Mouse (Mus musculus): ENCODE data around the gene Ubqln1.

Ubqln1 gene
- long read RNA-seq, experiment 1, transcript Ubqln1-202 (10 exons, 3,561 nt), result major isoform, 37 of 60 reads
- long read RNA-seq, experiment 1, transcript Ubqln1-201 (11 exons, 3,686 nt), result minor isoform, 14 of 60 reads
- long read RNA-seq, experiment 1, partial matches to known transcripts, result 6 of 60 reads
- long read RNA-seq, experiment 1, other reads (novel, unspliced or antisense), result 3 of 60 reads
- long read RNA-seq, experiment 2, transcript Ubqln1-202 (10 exons, 3,561 nt), result major isoform, 43 of 68 reads
- long read RNA-seq, experiment 2, transcript Ubqln1-201 (11 exons, 3,686 nt), result minor isoform, 18 of 68 reads
- long read RNA-seq, experiment 2, partial matches to known transcripts, result 3 of 68 reads
- long read RNA-seq, experiment 2, other reads (novel, unspliced or antisense), result 4 of 68 reads

DNA sequence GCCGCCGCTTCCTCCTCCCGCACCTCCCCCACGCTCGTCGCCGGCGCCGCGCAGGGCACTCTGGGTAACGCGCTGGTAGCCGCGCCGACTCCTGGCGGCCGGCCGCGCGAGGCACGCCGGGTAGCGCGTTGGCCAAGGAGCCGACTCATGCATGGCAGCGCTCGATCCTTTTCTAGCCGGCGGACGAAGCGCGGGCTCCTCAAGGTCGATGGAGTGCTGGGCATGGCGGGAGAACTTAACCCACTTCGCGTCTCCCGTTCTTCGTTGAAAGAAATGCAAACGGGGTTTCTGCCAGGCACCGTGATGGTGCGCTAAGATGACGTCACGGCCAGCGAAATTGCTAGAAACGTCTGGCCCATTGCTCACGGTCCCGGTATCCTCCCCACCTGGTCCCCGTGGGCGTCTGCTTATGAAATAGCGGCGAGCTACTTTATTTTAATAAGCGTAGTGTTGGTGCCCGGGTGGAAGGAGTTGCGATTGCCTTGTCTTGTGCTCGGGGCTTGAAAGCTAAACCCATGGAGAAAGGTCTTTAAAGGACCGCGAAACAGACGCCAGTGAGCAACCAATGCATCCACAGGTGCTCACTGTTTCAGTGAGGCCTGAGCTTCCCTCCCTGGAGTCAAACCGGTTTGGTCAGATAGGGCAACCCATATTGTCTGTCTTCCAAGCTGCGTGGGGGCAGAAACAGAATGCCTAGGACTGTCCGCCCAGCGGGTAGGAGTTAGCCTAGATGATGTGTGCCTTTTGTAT lies at the start of gene Ubqln1:
TSS of gene Ubqln1 (minus strand) at position 62 of the 750 bp plus-strand sequence.
- intact Hi-C loops (cut with DNase I), result no loop called here

DNA sequence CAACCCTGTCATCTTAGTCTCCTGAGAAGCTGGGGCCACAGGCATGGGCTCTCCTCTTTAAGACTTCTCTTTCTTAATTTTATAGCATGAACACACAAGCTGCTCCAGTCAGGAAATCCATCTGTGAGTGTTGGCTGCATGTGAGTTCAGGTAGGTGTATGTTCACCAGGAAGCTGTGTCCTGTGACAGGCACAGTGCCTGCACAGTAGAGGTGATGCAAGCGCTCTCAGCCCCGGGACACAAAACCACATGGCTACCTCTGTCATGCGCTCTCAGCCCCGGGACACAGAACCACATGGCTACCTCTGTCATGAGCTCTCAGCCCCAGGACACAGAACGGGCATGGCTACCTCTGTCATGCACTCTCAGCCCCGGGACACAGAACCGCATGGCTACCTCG lies 48.1 kb upstream of the Ubqln1 start:
- intact Hi-C loops (cut with DNase I), result no loop called here

- intact Hi-C loops (cut with DNase I), result no loop called here
Measured at GRCm38 (mm10) chr13:58261674-58262073, 46.2 kb upstream of the Ubqln1 start.

GRCm38 (mm10) chr13:58253268-58253667 lies 37.8 kb upstream of the Ubqln1 start:
- intact Hi-C loops (cut with DNase I), result no loop called here

DNA sequence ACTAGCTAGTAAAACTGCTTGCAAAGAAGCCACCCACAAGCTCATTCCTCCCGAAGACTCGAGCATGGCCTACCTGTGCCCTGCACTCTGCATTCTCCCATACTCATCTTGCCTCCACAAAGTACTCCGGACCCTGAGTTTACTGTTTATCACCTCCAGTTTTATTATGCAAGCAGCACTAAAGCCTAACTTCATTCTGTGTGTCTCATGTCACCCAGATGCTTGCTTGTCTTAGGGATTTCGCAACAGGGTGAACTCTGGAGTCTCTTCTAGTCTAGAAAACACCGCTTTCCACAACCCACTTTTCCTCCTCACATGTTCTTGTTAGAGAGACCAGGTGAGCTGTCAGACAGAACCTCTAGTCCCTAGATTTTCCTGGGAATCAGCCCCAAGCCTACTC lies 33.5 kb upstream of the Ubqln1 start:
- intact Hi-C loops (cut with DNase I), result no loop called here

DNA sequence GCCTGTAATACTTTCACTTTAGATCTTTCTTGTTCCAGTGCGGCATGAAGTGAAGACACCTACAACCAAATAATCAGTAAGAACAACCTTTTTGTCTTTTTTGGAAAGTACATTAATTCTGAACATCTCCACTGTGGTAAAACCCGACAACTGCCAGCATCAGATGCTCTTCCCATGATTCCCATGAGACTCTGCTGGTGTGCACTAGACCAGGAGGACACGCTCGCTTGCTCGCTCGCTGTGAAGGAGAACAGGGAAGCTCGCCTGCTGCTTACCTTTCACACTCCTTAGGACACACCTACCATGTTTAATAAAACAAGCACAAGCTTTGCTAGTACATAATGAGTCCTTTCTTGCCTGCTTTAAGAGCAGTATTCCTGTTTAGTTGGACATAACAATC lies 21.1 kb upstream of the Ubqln1 start:
- intact Hi-C loops (cut with DNase I), result loop anchor here (10.0 kb wide), 1 partner anchor 82 kb away; the partner anchor contains the start of gene Idnk

GRCm38 (mm10) chr13:58232611-58233010 lies 17.2 kb upstream of the Ubqln1 start:
- intact Hi-C loops (cut with DNase I), result loop anchor here (2.0 to 10.0 kb wide), 2 partner anchors 44 to 78 kb away; partner anchors contain the start of gene Idnk

DNA sequence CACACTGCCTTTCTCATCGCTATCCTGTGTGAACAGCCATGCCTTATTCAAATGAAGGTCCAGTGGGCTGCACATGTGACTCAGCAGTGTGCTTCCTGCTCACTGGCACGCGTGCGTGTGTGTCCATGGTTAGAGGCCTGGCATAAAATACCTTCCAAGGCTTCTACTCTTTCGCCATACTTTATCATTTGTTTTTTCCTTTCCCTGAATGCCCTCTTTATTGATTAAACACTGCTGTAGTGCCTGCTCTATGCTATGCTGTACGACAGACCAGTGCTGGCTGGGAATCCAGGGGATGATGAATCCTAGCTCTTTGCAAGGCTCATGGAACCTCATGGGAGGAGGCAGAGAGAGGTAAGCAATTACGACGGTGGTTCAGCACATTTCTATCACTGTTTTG lies 16.6 kb upstream of the Ubqln1 start:
- intact Hi-C loops (cut with DNase I), result loop anchor here (2.0 to 10.0 kb wide), 2 partner anchors 43 to 77 kb away; partner anchors contain the start of gene Idnk

GRCm38 (mm10) chr13:58228624-58229023 lies 13.2 kb upstream of the Ubqln1 start:
- intact Hi-C loops (cut with DNase I), result no loop called here

DNA sequence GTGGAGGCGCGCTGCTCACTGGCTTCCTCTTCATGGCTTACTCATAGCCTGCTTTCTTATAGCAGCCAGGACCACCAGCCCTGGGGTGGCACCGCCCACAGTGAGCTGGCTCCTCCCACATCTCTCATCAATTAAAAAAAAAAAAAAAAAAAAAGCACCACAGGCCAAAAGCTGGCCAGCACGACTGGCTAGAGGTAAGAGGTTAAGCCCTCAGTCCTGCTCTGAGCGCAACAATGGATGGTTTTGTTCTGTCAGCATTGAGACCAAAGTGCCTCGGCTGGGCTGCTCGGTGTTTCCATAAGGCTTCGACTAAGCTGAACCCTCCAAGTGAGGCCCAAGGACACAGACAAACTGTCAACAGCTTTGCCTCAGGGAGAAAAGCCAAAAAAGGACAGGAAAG lies 10.2 kb upstream of the Ubqln1 start:
- intact Hi-C loops (cut with DNase I), result no loop called here

- intact Hi-C loops (cut with DNase I), result no loop called here
Measured at GRCm38 (mm10) chr13:58220206-58220605, 4.8 kb upstream of the Ubqln1 start.

DNA sequence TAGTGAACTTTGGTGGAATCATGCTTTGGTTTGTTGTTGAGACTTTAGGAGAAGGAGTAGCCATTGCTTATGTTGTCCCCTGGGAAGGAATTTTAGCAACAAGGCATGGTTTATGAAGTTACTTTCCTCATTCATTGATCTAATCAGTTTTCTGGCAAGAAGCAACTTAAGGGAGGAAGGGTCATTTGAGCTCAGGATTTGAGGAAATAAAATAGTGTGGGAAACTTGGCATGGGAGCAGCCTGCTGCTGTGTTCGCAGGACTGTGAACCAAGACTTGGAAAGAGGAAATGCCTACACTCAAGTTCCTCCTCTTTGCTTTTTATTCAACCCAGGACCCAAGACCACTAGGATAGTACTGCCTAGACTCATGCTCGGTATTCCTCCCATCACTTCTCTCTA lies 2.1 kb upstream of the Ubqln1 start:
- intact Hi-C loops (cut with DNase I), result no loop called here

GRCm38 (mm10) chr13:58216395-58216794 lies 942 bp upstream of the Ubqln1 start:
- intact Hi-C loops (cut with DNase I), result no loop called here

DNA sequence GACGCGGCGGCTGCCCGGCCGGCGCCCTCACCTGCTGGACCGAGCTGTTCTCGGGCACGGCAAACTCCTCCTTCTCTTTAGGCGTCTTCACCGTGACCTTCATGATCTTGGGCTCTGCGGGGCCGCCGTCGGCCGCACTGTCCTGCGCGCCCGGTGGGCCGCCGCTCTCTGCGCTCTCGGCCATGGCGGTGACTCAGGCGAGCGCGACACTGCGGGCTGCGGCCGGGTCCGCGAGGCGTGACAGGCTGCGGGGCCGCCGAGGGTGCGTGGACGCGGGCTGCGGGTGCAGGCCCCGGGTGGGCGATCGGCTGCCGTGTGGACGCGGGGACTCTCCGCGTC lies 231 bp downstream of the Ubqln1 start:
- intact Hi-C loops (cut with DNase I), result no loop called here

GRCm38 (mm10) chr13:58214346-58215252 lies 854 bp downstream of the Ubqln1 start:
- intact Hi-C loops (cut with DNase I), result no loop called here

- intact Hi-C loops (cut with DNase I), result no loop called here
Measured at GRCm38 (mm10) chr13:58213801-58214200, 1.7 kb downstream of the Ubqln1 start.

- intact Hi-C loops (cut with DNase I), result no loop called here
Measured at GRCm38 (mm10) chr13:58212530-58212929, 2.9 kb downstream of the Ubqln1 start.

DNA sequence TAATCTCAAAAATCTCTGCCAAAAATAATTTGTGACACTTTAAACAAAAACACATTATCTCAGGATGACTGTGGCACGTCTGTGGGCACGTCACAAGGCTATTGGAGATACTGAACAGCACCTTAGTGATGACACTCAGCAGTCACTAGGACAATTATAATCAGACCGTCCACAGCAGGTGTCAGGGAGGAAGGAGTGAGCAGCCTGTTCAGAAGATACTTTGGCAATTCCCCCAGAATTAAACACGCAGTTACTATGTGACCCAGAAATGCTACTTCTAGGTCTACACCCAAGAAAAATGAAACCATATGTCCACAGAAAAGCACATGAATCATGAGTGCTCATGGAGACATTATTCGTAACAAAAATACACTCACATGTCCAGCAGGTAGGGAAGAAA lies 5.0 kb downstream of the Ubqln1 start:
- intact Hi-C loops (cut with DNase I), result no loop called here

DNA sequence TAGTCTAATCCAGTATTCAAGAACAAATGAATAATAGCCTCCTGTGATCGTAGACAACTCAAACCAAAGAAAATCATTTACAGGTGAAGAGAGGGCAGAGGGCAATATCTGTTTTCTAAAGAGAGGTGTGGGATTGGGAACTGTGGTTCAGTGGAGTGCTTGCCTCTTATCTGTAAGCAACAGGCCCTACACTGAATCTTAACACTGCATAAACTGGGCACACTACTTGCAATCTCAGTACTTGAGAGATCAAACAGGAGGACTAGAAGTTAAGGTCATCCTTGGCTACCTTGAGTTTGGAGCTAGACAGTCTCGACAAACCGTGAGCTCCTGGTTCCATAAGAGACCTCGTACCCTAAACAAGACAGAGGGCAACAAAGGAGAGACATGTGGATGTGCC lies 9.4 kb downstream of the Ubqln1 start:
- intact Hi-C loops (cut with DNase I), result no loop called here

GRCm38 (mm10) chr13:58204986-58205385 lies 10.5 kb downstream of the Ubqln1 start:
- intact Hi-C loops (cut with DNase I), result no loop called here

DNA sequence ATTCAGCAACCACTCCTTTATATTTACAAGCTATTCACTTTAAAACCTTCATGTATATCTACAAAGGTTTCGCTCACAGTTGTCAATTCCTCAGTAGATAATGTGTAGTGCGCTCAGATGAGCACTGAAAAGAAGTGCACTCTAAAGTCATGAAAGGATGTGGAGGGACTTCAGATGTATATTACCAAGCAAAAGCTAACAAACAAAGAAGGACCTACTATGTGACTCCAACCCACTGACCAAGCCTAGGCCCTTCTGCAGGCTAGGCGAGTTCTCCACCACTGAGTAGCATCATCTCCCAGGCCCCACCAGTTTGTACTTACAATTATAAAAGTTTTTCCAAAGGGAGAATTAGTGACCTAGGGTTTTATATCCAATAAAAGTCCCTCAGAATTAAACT lies 11.3 kb downstream of the Ubqln1 start:
- intact Hi-C loops (cut with DNase I), result no loop called here

DNA sequence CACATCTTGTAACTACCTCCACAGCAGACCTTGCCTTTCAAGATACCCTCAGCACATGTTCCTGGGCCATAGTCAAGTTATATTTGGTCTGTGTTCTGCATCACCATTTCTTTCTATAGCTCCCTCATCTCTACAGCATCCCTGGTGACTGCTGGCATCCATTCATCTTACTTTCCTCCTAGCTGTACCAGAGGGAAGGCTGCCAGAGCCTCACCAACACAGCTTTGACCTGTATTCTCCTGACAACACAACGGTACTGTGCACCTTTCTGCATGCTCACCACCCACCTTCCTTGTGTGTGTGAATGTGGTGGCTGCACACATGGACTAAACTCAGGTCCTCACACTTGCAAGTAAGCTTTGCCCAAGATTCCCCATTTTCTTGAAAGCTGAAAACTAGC lies 12.6 kb downstream of the Ubqln1 start:
- intact Hi-C loops (cut with DNase I), result no loop called here
